Mouse (Mus musculus): ENCODE results near the gene Camk1d. TPM values are rescaled to one million over a fixed set of nuclear protein-coding genes. Genes with fewer than 3 reads are reported as not detected.

The Camk1d gene
- polyA plus RNA-seq, 1 experiment from 2014 or later: 0.82 TPM

GRCm38 (mm10) chr2:5420621-5421196 lies 293.6 kb downstream of the Camk1d start:
- H3K27ac ChIP-seq: no peak overlapping the region
- no peaks in the 10 kb centered on the region for H3K36me3 ChIP-seq
- no peak overlapping the region for H3K4me2 ChIP-seq
- no peaks in the 10 kb centered on the region for H3K27me3 ChIP-seq
- no peak overlapping the region for H3K4me3 ChIP-seq (replicated peaks)
- 66% methylated on average over 5 of the region's 5 CpGs for WGBS (ENCODE audit: insufficient replicate concordance)
- no peak for ATAC-seq (ENCODE audit: low read depth)
- no peak for DNase-seq
- no peaks in the 10 kb centered on the region for H3K4me1 ChIP-seq (replicated peaks)
- no peak overlapping the region for H3K9ac ChIP-seq
- no peaks in the 10 kb centered on the region for H3K9me3 ChIP-seq (replicated peaks)

DNA sequence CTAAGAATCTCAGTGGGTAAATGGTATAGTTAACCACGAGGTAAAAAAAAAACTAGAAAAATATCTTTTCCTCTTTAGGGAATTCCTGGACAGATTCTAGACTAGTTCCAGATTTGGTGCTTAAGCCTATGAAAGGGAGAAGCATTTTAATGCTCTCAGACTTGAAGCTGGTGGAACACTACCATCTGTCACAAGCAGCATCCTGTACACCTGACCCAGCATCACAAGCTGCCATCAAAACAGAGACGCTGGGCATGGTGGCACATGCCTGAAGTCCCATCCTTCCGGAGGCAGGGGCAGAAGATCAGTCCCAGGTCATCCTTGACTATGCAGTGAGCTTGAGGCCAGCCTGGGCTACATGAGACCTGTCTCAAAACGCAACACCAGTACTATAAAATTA lies 295.5 kb downstream of the Camk1d start:
- Histone ChIP-seq H3K4me2 (no peak overlapping the region), H3K27me3 (no peaks in the 10 kb centered on the region), H3K27ac (no peak overlapping the region), H3K36me3 (no peaks in the 10 kb centered on the region), H3K9ac (no peak overlapping the region), H3K9me3 (replicated peaks) (no peaks in the 10 kb centered on the region), H3K4me3 (replicated peaks) (no peak overlapping the region), H3K4me1 (replicated peaks) (no peaks in the 10 kb centered on the region)
- 67% methylated on average over 4 of the region's 4 CpGs for WGBS (ENCODE audit: insufficient replicate concordance)
- ATAC-seq (ENCODE audit: low read depth) (no peak), DNase-seq (no peak)

DNA sequence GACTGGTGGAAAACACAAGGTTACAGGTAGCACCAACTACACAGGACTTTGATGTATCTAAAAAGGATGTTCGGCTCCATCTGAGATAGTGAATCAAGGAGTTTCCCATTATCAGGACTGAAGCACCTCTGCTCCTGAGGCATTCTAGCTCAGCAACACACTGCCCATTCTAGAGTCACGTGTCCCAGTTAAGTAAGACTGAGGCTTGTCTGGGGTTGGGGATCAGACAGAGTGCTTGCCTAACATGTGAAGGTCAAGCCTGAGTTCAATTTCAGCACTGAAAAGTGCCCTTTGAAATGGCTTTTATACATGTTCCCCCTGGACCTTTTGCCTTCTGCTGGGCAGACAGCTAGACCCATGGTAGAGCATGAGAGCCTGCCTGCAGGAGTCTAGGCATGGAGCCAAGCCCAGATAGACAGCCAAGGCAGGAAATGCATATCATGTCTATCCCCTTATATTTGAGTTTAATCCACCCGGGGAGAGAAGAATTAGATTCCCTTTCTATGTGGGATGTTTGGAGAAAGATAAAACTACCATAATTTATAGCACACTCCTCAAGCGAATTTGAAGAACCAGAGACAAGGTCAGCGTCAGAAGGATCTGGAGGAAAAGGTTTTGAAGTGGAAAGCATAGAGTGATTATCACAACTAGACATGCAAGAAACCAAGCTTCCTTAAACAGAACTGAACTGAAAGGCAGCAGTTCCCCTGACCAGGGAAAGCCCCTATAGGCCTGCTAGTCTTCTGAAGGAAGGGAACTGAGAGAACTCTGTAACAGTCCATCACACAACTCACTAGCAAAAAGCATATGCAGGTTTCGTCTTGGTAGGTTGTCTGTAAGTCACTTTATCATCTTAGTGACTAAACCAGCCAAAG lies 296.9 kb downstream of the Camk1d start:
- Histone ChIP-seq H3K9me3 (replicated peaks) (no peaks in the 10 kb centered on the region), H3K4me2 (no peak overlapping the region), H3K36me3 (no peaks in the 10 kb centered on the region), H3K27me3 (no peaks in the 10 kb centered on the region), H3K9ac (no peak overlapping the region), H3K4me1 (replicated peaks) (no peaks in the 10 kb centered on the region), H3K4me3 (replicated peaks) (no peak overlapping the region), H3K27ac (no peak overlapping the region)
- WGBS (ENCODE audit: insufficient replicate concordance): 39% methylated on average over 6 of the region's 6 CpGs
- ATAC-seq (ENCODE audit: low read depth) (no peak), DNase-seq (no peak)

DNA sequence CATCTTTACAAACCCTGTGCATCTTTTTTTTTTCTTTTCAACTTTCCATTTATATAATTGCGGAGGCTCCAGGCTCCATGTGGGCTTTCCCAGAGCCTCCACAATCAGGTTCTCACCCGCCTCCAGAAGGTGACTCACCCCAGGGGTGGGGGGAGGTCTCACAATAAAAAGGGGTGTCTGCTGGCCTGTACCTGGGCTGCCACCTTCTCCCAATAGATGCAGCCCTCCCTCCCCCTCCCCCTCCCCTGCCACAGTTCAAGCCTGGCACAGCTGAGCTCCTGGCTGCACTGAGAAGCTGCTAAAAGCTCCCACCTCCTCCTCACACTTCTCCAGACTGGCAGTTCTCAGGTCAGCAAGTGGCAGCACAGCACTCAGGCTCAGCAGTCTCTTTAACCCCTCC lies 302.5 kb downstream of the Camk1d start:
- ATAC-seq (ENCODE audit: low read depth) (no peak), DNase-seq (no peak)
- Histone ChIP-seq H3K4me3 (replicated peaks) (no peak overlapping the region), H3K9ac (no peak overlapping the region), H3K9me3 (replicated peaks) (no peaks in the 10 kb centered on the region), H3K27ac (no peak overlapping the region), H3K4me1 (replicated peaks) (no peaks in the 10 kb centered on the region), H3K36me3 (no peaks in the 10 kb centered on the region), H3K4me2 (no peak overlapping the region), H3K27me3 (no peaks in the 10 kb centered on the region)
- 40% methylated on average over 2 of the region's 2 CpGs for WGBS (ENCODE audit: insufficient replicate concordance)

DNA sequence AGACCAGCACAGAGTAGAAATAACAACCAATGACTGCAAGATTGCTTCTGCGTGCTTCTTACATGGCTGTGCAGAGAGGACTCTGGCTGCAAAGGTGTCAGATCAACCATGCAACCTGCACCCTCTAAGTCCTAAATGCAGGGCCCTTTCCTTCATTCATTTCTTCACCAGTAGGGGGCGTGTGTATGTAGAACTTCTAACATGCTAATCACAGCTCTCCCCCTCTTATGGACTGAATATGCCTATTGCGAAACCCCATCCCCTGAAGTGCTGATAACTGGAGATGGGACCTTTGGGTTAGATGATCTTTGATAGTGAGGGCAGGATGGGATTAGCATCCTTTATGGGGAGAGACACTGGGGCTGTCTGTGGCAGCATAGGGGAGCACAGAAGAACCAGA lies 310.5 kb downstream of the Camk1d start:
- Histone ChIP-seq H3K4me1 (replicated peaks) (no peaks in the 10 kb centered on the region), H3K27ac (no peak overlapping the region), H3K4me2 (no peak overlapping the region), H3K9ac (no peak overlapping the region), H3K36me3 (no peaks in the 10 kb centered on the region), H3K4me3 (replicated peaks) (no peak overlapping the region), H3K9me3 (replicated peaks) (no peaks in the 10 kb centered on the region), H3K27me3 (no peaks in the 10 kb centered on the region)
- ATAC-seq (ENCODE audit: low read depth): no peak
- WGBS (ENCODE audit: insufficient replicate concordance): 40% methylated on average over 3 of the region's 3 CpGs
- DNase-seq: peak; percentile 9

DNA sequence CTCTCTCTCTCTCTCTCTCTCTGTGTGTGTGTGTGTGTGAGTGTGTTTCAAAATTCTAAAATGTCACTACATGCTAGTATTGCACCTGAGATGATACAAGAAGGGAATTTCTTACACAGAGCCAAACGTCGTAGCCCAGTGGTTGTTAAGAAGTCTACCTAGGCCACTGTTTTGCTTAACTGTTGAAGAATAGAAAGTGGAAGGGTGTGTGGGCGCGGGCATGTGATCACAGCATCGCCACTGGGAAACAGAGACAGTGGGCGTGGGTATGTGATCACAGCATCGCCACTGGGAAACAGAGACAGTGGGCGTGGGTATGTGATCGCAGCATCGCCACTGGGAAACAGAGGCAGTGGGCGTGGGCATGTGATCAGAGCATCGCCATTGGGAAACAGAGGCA lies 312.3 kb downstream of the Camk1d start:
- Histone ChIP-seq H3K4me1 (replicated peaks) (no peaks in the 10 kb centered on the region), H3K4me3 (replicated peaks) (no peak overlapping the region), H3K4me2 (no peak overlapping the region), H3K27ac (no peak overlapping the region), H3K9ac (no peak overlapping the region), H3K9me3 (replicated peaks) (no peaks in the 10 kb centered on the region), H3K36me3 (no peaks in the 10 kb centered on the region), H3K27me3 (no peaks in the 10 kb centered on the region)
- DNase-seq (no peak), ATAC-seq (ENCODE audit: low read depth) (no peak)
- 69% methylated on average over 12 of the region's 12 CpGs for WGBS (ENCODE audit: insufficient replicate concordance)

- H3K36me3 ChIP-seq: no peaks in the 10 kb centered on the region
- WGBS (ENCODE audit: insufficient replicate concordance): 79% methylated on average over 9 of the region's 9 CpGs
- no peak overlapping the region for H3K4me3 ChIP-seq (replicated peaks)
- H3K4me2 ChIP-seq: no peak overlapping the region
- H3K27ac ChIP-seq: no peak overlapping the region
- ATAC-seq (ENCODE audit: low read depth) (no peak), DNase-seq (no peak)
- H3K9me3 ChIP-seq (replicated peaks): no peaks in the 10 kb centered on the region
- H3K4me1 ChIP-seq (replicated peaks): no peaks in the 10 kb centered on the region
- no peak overlapping the region for H3K9ac ChIP-seq
- H3K27me3 ChIP-seq: no peaks in the 10 kb centered on the region
Measured at GRCm38 (mm10) chr2:5398505-5398904, 315.8 kb downstream of the Camk1d start.

DNA sequence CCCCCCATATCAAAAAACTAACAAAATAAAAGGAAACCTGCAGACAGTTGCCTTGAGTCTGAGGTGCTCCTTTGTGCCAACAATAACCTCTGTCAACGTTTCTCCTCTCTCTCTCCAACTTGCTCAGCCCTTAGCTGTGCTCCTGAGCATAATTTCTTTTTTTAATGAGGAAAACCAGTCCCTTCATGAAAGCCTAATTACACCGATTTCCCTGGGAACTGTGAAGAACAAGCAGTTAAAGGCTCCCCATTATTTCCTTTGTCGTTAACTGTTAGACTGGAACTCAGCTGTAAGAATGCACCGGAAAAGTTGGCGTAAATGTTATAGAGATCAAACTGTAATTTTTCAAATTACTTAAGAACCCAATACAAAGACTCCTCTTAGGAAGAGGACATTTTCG lies 316.3 kb downstream of the Camk1d start:
- DNase-seq: no peak
- no peaks in the 10 kb centered on the region for H3K9me3 ChIP-seq (replicated peaks)
- WGBS (ENCODE audit: insufficient replicate concordance): 64% methylated on average over 6 of the region's 6 CpGs
- no peak overlapping the region for H3K9ac ChIP-seq
- no peaks in the 10 kb centered on the region for H3K36me3 ChIP-seq
- no peaks in the 10 kb centered on the region for H3K4me1 ChIP-seq (replicated peaks)
- H3K27me3 ChIP-seq: no peaks in the 10 kb centered on the region
- no peak overlapping the region for H3K27ac ChIP-seq
- ATAC-seq (ENCODE audit: low read depth): no peak
- no peak overlapping the region for H3K4me3 ChIP-seq (replicated peaks)
- H3K4me2 ChIP-seq: no peak overlapping the region

DNA sequence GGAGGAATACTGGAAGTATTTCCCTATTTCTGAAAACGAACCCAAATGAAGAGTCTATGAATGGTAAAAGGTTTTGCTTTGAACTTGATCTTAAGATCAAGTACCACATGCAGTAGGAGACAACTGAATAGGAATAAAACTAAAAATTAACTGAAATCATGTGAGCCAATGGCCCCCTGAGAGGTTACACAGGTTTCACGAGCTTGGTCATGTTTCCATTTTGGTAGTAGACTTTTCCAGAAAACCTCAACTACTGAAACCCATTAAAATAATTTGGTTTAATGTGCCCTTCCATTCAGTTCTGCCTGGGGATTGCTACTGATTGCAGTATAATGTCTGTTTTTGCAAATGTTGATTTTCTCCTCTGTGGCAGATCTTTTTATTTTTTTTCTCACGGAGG lies 316.8 kb downstream of the Camk1d start:
- Histone ChIP-seq H3K9me3 (replicated peaks) (no peaks in the 10 kb centered on the region), H3K4me3 (replicated peaks) (no peak overlapping the region), H3K27me3 (no peaks in the 10 kb centered on the region), H3K4me1 (replicated peaks) (no peaks in the 10 kb centered on the region), H3K27ac (no peak overlapping the region), H3K9ac (no peak overlapping the region), H3K36me3 (no peaks in the 10 kb centered on the region), H3K4me2 (no peak overlapping the region)
- DNase-seq (no peak), ATAC-seq (ENCODE audit: low read depth) (no peak)
- WGBS (ENCODE audit: insufficient replicate concordance): 44% methylated on average over 3 of the region's 3 CpGs

DNA sequence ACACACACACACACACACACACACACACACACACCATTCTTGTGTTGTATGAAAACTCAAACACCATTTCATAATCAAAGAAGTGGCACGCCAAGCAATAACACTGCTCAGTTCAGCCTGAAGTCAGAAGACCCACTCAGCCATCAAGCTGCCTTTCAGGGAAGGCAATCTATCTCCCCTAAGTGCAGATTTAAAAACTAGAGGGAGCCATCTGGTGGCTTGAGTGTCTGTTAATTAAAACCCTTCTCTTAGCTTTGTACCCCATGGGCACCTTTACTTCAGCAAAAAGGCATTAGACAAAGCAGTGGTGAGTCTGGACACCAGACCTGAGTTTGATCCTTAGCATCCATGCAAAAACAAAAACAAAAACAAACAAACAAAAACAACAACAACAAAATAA lies 317.9 kb downstream of the Camk1d start:
- no peak for ATAC-seq (ENCODE audit: low read depth)
- Histone ChIP-seq H3K4me3 (replicated peaks) (no peak overlapping the region), H3K36me3 (no peaks in the 10 kb centered on the region), H3K9me3 (replicated peaks) (no peaks in the 10 kb centered on the region), H3K4me2 (no peak overlapping the region), H3K9ac (no peak overlapping the region), H3K4me1 (replicated peaks) (no peaks in the 10 kb centered on the region), H3K27ac (no peak overlapping the region), H3K27me3 (no peaks in the 10 kb centered on the region)
- 50% methylated on average over 1 of the region's 1 CpGs for WGBS (ENCODE audit: insufficient replicate concordance)
- no peak for DNase-seq

DNA sequence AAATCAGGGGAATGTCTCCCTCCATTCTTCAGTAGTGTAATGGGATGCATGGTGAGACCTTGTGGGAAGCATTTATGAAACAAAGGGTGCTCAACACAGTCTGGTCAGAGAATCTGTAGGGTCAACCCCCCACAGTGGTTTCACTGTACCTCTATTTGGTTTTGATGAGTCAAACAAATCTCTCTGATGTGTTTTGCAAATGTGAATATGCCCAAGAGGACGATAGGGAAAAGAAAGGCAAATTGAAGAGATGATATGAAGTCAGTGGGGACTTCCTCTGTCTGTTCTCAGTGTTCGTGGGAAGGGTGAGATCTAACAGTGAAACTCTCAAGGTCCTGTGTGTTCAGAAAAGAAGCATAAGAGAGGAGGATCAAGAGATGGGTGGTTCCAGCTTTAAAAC lies 318.4 kb downstream of the Camk1d start:
- H3K27ac ChIP-seq: no peak overlapping the region
- no peak for DNase-seq
- WGBS (ENCODE audit: insufficient replicate concordance): 44% methylated on average over 2 of the region's 2 CpGs
- H3K9me3 ChIP-seq (replicated peaks): no peaks in the 10 kb centered on the region
- H3K27me3 ChIP-seq: no peaks in the 10 kb centered on the region
- H3K9ac ChIP-seq: no peak overlapping the region
- H3K4me2 ChIP-seq: no peak overlapping the region
- H3K4me3 ChIP-seq (replicated peaks): no peak overlapping the region
- H3K36me3 ChIP-seq: no peaks in the 10 kb centered on the region
- no peak for ATAC-seq (ENCODE audit: low read depth)
- no peaks in the 10 kb centered on the region for H3K4me1 ChIP-seq (replicated peaks)

DNA sequence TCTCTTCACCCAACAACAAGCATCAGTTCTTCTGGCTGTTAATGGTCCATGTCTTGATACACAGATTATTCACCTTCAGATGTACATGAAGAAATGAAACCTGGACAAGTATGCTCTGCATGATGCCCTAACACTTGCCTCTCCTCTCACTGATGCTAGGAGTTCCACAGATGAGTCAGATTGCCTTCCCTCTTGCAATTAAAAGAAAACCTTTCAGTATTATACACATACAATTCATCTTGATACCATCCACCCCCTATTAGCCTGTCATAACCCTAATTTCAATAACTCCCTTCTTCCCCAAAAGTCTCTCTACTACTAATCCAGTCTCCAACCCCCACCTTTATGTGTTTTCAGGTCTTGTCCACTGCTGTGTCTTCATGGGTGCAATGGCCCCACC lies 321.4 kb downstream of the Camk1d start:
- H3K4me1 ChIP-seq (replicated peaks): no peaks in the 10 kb centered on the region
- H3K9me3 ChIP-seq (replicated peaks): no peaks in the 10 kb centered on the region
- DNase-seq (no peak), ATAC-seq (ENCODE audit: low read depth) (no peak)
- no peak overlapping the region for H3K4me2 ChIP-seq
- H3K27me3 ChIP-seq: no peaks in the 10 kb centered on the region
- no peak overlapping the region for H3K4me3 ChIP-seq (replicated peaks)
- H3K9ac ChIP-seq: no peak overlapping the region
- no peak overlapping the region for H3K27ac ChIP-seq
- no peaks in the 10 kb centered on the region for H3K36me3 ChIP-seq

All from liver, embryonic 13.5 days (tissue).